Mouse (Mus musculus) liver, embryonic 11.5 days (tissue): ENCODE results near the gene Dscam. TPM values are rescaled to one million over a fixed set of nuclear protein-coding genes. Genes with fewer than 3 reads are reported as not detected.

Source experiments
- ATAC-seq: fragments of 200-750 bp; cut with Nextera tagmentation; replicated peaks from 2 replicates; pipeline ENCODE4 v1.8.0; 2017; ENCODE audit warnings: moderate number of reproducible peaks, mild to moderate bottlenecking, moderate TSS enrichment, moderate library complexity; ENCODE audit not compliant: low FRiP score
- DNase-seq: peaks from one replicate; pipeline ENCODE4 v3.0.0-alpha.2; 2017; ENCODE audit warnings: low spot score
- H3K27ac ChIP-seq: fragments of 300-500 bp; sonication (generic); 2 replicates; pipeline ENCODE4 v1.5.1; 2014; ENCODE audit warnings: mild to moderate bottlenecking, low read depth, low read length, control low read depth
- H3K27me3 ChIP-seq: fragments of 300-500 bp; sonication (generic); replicated peaks from 2 replicates; pipeline ENCODE4 v1.6.1; 2014; ENCODE audit warnings: low read length, mixed read lengths; ENCODE audit not compliant: control insufficient read depth, insufficient read depth
- H3K36me3 ChIP-seq: fragments of 300-500 bp; sonication (generic); 2 replicates; pipeline ENCODE4 v1.6.1; 2014; ENCODE audit warnings: mild to moderate bottlenecking, low read length, moderate library complexity, mixed read lengths; ENCODE audit not compliant: control insufficient read depth, insufficient read depth
- H3K4me1 ChIP-seq: fragments of 300-500 bp; sonication (generic); replicated peaks from 2 replicates; pipeline ENCODE4 v1.6.1; 2014; ENCODE audit warnings: low read length, mixed read lengths; ENCODE audit not compliant: control insufficient read depth, insufficient read depth
- H3K4me2 ChIP-seq: fragments of 300-500 bp; sonication (generic); 2 replicates; pipeline ENCODE4 v1.6.1; 2014; ENCODE audit warnings: mild to moderate bottlenecking, control low read depth, moderate library complexity
- H3K4me3 ChIP-seq: fragments of 300-500 bp; sonication (generic); 2 replicates; pipeline ENCODE4 v1.5.1; 2014; ENCODE audit warnings: low read depth, low read length, control low read depth
- H3K9ac ChIP-seq: fragments of 300-500 bp; sonication (generic); 2 replicates; pipeline ENCODE4 v1.6.1; 2014; ENCODE audit warnings: low read depth, low read length, control low read depth
- H3K9me3 ChIP-seq: fragments of 300-500 bp; sonication (generic); 2 replicates; pipeline ENCODE4 v1.6.1; 2016; ENCODE audit warnings: low read length, inconsistent platforms, mixed read lengths; ENCODE audit not compliant: control insufficient read depth
- WGBS: fragments of 180-500 bp; shearing (Covaris S2); extraction: QIAGEN DNeasy Blood & Tissue Kit; methylation state at CpG from one replicate; pipeline ENCODE4 v1.1.7; 2014; 5-methylcytosine and 5-hydroxymethylcytosine counted together
- polyA plus RNA-seq: library from polyadenylated mRNA; unstranded; fragments of >200 nt; fragmentation: Nextera tagmentation; extraction: Ambion mirVana; gene quantifications from 2 replicates; pipeline ENCODE4 v1.2.1, GENCODE M21; 2014

The Dscam gene
- polyA plus RNA-seq, 1 experiment from 2014 or later: 0.04 TPM

DNA sequence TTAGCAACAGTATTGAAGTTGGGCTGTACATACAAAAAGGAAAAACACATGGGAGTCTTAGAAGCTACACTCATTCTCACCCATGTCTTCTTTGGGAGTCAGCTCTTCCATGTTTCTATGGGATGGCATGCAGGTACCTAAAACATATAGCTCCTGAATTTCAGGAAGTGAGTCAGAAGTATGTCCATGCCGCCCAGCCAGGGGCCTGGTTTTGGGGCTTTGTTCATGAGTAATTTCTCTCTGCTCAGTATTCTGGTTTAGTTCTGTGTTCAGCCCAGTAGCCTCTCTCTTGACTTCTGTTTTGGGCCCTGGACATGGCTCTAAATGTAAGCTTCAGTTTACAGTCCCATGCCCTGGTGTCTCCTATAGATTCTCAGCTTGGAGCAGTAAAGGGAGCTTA, 242.5 kb downstream of the Dscam start:
- H3K9me3 ChIP-seq: no peaks in the 10 kb centered on the region
- no peak overlapping the region for H3K27ac ChIP-seq
- no peak overlapping the region for H3K4me3 ChIP-seq
- no peak overlapping the region for H3K4me2 ChIP-seq
- ATAC-seq (no peak), DNase-seq (no peak)
- no peaks in the 10 kb centered on the region for H3K36me3 ChIP-seq
- H3K9ac ChIP-seq: no peak overlapping the region
- H3K4me1 ChIP-seq: no peaks in the 10 kb centered on the region
- H3K27me3 ChIP-seq: no peaks in the 10 kb centered on the region
- WGBS: 94% methylated on average over 1 of the region's 1 CpGs

DNA sequence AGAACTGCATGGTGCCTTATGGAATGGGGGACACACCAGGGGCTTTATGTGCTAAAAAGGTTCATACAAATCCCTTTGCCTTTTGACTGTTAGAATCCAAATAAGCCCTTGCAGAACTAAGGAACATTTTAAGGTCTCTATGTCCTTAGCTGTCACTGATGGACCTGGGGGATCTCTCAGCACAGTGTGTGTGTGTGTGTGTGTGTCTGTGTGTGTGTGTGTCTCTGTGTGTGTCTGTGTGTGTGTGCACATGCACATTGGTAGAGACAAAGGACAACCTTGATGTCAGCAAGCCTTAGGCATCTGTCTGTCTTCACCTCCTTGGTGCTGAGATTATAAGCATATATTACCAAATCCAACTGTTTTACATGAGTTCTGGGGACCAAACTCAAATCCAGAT, 243.1 kb downstream of the Dscam start:
- Histone ChIP-seq H3K9ac (no peak overlapping the region), H3K4me3 (no peak overlapping the region)
- ATAC-seq: no peak

DNA sequence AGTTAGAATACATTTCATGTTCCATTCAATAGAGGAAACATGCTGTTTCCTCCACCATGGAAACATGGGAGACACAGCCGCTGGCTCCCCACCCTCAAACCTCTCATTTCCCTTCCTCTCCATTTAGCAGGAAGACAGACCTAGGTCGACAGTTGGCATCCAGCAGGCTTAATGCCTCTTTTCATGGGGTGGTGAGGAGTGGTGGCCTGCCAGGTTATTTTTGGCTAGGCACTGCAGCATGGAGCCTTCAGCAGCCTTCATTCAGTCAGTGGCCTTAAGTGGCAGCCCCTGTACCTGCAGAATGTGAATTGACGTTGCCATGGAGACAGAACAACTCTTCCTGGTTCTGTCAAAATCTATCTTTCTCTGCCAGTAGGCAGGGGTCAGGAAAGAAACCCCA, 243.6 kb downstream of the Dscam start:
- DNase-seq (no peak), ATAC-seq (no peak)
- Histone ChIP-seq H3K4me2 (no peak overlapping the region), H3K4me3 (no peak overlapping the region), H3K4me1 (no peaks in the 10 kb centered on the region), H3K9ac (no peak overlapping the region), H3K27me3 (no peaks in the 10 kb centered on the region), H3K27ac (no peak overlapping the region), H3K36me3 (no peaks in the 10 kb centered on the region), H3K9me3 (no peaks in the 10 kb centered on the region)
- 58% methylated on average over 3 of the region's 3 CpGs for WGBS

More for the DNA sequence above, 243.1 kb downstream of the Dscam start:
- Histone ChIP-seq H3K27me3 (no peaks in the 10 kb centered on the region), H3K4me2 (no peak overlapping the region), H3K36me3 (no peaks in the 10 kb centered on the region), H3K9me3 (no peaks in the 10 kb centered on the region), H3K27ac (no peak overlapping the region), H3K4me1 (no peaks in the 10 kb centered on the region)
- no peak for DNase-seq

DNA sequence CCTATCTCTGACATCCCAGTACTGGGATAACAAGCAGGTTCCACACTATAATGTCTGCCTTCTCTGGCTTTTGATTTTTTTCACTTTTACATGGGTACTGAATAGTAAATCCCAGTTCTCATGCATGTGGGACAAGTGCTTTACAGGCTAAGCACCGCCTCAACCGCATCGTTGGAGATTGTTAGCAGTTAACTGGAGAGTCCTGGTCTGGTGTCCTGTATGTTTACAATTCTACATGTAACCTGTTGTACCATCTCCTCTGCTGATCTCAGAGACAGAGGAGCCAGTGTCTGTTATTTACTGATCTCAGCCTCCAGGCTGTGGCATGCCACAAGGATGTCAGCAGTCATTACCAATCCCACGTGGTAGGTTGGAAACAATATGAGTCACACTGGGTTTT, 246.6 kb downstream of the Dscam start:
- Histone ChIP-seq H3K4me3 (no peak overlapping the region), H3K4me1 (no peaks in the 10 kb centered on the region; the same call in 1 of the 2 replicates), H3K27ac (no peak overlapping the region), H3K27me3 (no peaks in the 10 kb centered on the region), H3K36me3 (no peaks in the 10 kb centered on the region), H3K9me3 (no peaks in the 10 kb centered on the region), H3K9ac (no peak overlapping the region), H3K4me2 (no peak overlapping the region)
- ATAC-seq (no peak), DNase-seq (no peak)
- 89% methylated on average over 4 of the region's 4 CpGs for WGBS

DNA sequence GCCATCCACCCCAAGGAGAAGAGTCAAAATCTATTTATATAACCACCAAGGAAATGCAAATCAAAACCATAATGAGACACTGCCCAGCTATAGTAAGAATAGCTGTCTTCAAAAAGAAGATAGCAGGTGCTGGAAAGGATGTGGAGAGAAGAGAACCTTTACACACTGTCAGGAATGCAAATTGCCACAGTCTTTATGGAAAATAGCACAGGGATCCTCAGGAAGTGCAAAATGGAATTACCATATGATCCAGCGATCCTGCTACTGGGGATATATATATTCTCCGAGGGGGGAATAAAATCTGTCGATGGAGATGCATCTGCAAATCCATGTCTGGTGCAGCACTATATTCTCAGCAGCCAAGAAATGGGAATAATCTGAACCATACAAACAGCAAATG, 256.1 kb downstream of the Dscam start:
- Histone ChIP-seq H3K36me3 (no peaks in the 10 kb centered on the region), H3K4me3 (no peak overlapping the region), H3K9me3 (no peaks in the 10 kb centered on the region), H3K27ac (no peak overlapping the region), H3K9ac (no peak overlapping the region), H3K4me1 (peaks cover 3% of the 10 kb centered on the region), H3K4me2 (no peak overlapping the region), H3K27me3 (no peaks in the 10 kb centered on the region)
- ATAC-seq (no peak), DNase-seq (no peak)
- WGBS: 91% methylated on average over 3 of the region's 3 CpGs

DNA sequence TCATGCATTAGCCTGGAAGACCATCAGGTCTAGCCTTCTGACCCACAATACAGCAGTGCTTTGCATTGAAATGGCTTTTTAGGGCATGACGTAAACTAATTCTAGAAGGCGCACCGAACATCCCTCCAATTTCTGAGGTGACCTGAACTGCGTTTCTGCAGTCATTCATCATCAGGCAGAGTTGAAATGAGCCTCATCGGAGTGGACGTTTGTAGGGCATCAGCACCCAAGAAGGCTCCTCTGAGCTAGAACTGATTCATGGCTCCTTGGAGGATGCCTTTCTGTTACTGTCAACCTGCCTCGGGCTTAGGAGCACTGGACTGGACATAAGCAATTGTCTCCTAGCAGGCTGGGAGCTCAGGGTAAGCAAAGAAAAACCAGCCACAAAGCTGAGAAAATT, 257.7 kb downstream of the Dscam start:
- Histone ChIP-seq H3K27me3 (no peaks in the 10 kb centered on the region), H3K4me3 (no peak overlapping the region), H3K36me3 (no peaks in the 10 kb centered on the region), H3K9me3 (no peaks in the 10 kb centered on the region), H3K9ac (no peak overlapping the region), H3K4me2 (no peak overlapping the region), H3K27ac (no peak overlapping the region), H3K4me1 (peaks cover under 1% of the 10 kb centered on the region; the same call in 1 of the 2 replicates)
- DNase-seq (no peak), ATAC-seq (no peak)
- WGBS: 74% methylated on average over 7 of the region's 7 CpGs

DNA sequence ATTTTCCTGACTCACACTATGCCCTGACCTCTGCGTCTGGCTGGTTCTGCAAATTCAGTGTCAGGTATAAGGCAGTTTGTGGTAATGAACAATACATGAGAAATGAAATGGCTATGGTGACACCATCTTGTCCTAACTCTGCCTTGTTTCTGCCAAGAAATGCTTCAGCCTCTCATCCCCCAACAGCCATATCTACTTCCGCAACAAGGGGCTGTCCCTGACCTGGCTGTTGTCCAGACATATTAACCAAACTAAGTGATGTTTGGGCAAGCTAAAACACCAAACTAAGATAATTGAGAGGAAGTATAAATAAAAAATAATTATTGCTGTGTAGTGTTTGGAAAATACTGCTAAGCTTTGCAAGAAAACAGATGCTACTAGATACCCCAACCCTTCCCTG, 258.4 kb downstream of the Dscam start:
- ATAC-seq (no peak), DNase-seq (no peak)
- no peaks in the 10 kb centered on the region for H3K27me3 ChIP-seq
- no peaks in the 10 kb centered on the region for H3K9me3 ChIP-seq
- no peaks in the 10 kb centered on the region for H3K36me3 ChIP-seq
- WGBS: 86% methylated on average over 2 of the region's 2 CpGs
- H3K4me1 ChIP-seq: peaks cover 2% of the 10 kb centered on the region; the same call in 1 of the 2 replicates
- no peak overlapping the region for H3K4me3 ChIP-seq
- H3K9ac ChIP-seq: no peak overlapping the region
- no peak overlapping the region for H3K27ac ChIP-seq
- H3K4me2 ChIP-seq: no peak overlapping the region

DNA sequence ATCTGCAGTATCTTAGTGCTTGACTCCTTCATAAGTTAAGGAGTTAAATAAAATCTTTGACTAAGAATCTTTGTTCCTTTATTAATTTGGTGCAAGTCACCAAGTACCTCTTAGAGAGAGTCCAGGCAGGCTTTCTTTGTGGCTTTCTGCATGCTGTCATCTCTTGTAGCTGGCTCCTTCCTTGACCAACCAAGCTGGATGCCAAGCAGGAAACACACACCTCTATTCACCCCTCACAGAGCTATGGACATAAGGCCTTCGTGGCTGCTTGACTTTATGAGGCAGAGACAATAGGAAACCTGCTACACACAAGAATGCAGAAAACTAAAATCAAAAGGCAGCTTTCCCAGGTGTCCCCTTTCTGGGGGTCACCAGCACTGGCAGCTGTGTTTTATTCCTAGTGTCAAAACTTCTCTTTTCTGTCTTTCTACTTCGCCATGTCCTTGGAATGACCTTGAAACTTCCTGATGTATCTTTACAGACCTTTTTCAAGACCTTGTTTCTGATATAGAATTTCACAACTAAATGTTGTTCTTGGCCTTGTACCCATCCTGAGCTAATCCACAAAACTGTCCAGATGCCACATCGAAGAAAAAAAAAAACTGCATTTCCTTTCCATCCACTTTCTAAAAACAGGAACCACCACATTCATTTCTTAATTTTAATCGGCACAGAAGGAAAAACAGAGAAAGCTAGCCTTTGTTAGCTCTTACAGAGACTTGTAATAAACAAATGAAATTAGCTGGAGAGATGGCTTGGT, 260.0 kb downstream of the Dscam start:
- ATAC-seq (no peak), DNase-seq (no peak)
- 71% methylated on average over 4 of the region's 4 CpGs for WGBS
- H3K9me3 ChIP-seq: no peaks in the 10 kb centered on the region
- H3K27me3 ChIP-seq: no peaks in the 10 kb centered on the region
- H3K27ac ChIP-seq: no peak overlapping the region
- no peak overlapping the region for H3K9ac ChIP-seq
- no peak overlapping the region for H3K4me2 ChIP-seq
- peaks cover 10% of the 10 kb centered on the region for H3K4me1 ChIP-seq
- H3K4me3 ChIP-seq: no peak overlapping the region
- no peaks in the 10 kb centered on the region for H3K36me3 ChIP-seq

DNA sequence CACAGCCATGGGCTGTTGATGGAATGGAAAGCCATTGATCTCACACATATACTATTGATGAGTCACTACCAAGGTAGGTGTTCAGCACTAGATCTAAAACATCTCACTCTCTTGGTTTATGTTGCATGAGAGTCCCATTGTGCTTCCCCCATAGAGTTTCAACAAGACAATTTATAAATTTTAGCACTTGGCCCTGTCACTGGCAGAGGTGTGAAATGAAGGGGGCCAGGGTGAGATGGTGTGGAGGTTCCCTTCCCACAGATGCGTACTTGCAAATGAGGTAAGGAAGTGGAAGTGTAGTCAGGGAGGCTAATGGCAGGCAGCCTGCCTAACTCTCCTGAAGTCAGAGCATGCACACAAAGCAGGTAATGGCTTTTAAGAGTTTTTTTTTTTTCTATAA, 262.7 kb downstream of the Dscam start:
- no peak for DNase-seq
- H3K9me3 ChIP-seq: no peaks in the 10 kb centered on the region
- H3K4me2 ChIP-seq: no peak overlapping the region
- H3K4me3 ChIP-seq: no peak overlapping the region
- H3K27me3 ChIP-seq: no peaks in the 10 kb centered on the region
- no peak for ATAC-seq
- H3K36me3 ChIP-seq: no peaks in the 10 kb centered on the region
- 88% methylated on average over 1 of the region's 1 CpGs for WGBS
- no peak overlapping the region for H3K9ac ChIP-seq
- peaks cover 14% of the 10 kb centered on the region for H3K4me1 ChIP-seq
- no peak overlapping the region for H3K27ac ChIP-seq
